Mouse (Mus musculus) right cerebral cortex, postnatal 14 days (tissue): ENCODE measurements around the gene Prex1.
A peak's percentile ranks its signal among the peaks of the same experiment; 100 is the strongest.

Source experiments
- DNase-seq: peaks from one replicate; pipeline ENCODE4 v3.0.0; 2022

The Prex1 gene

GRCm38 (mm10) chr2:166598453-166599155 is 115.0 kb downstream of the Prex1 start:
- DNase-seq: no peak

GRCm38 (mm10) chr2:166597763-166598162 is 115.9 kb downstream of the Prex1 start:
- no peak for DNase-seq

GRCm38 (mm10) chr2:166592034-166592912 is 121.4 kb downstream of the Prex1 start:
- peak; percentile 81 for DNase-seq

- no peak for DNase-seq
Measured at GRCm38 (mm10) chr2:166584491-166584890, 129.1 kb downstream of the Prex1 start.

- no peak for DNase-seq
Measured at GRCm38 (mm10) chr2:166583292-166583691, 130.3 kb downstream of the Prex1 start.

GRCm38 (mm10) chr2:166581881-166582583 is 131.6 kb downstream of the Prex1 start:
- DNase-seq: peak; percentile 39

- no peak for DNase-seq
Measured at GRCm38 (mm10) chr2:166579793-166580192, 133.8 kb downstream of the Prex1 start.

GRCm38 (mm10) chr2:166579361-166579760 is 134.3 kb downstream of the Prex1 start:
- DNase-seq: no peak

GRCm38 (mm10) chr2:166575419-166575818 is 138.2 kb downstream of the Prex1 start:
- DNase-seq: no peak

GRCm38 (mm10) chr2:166574934-166575333 is 138.7 kb downstream of the Prex1 start:
- peak; percentile 68 for DNase-seq

- DNase-seq: no peak
Measured at GRCm38 (mm10) chr2:166573621-166574020, 140.0 kb downstream of the Prex1 start.

GRCm38 (mm10) chr2:166572297-166572696 is 141.3 kb downstream of the Prex1 start:
- no peak for DNase-seq

GRCm38 (mm10) chr2:166569182-166569581 is 144.4 kb downstream of the Prex1 start:
- no peak for DNase-seq

- no peak for DNase-seq
Measured at GRCm38 (mm10) chr2:166565503-166565902, 148.1 kb downstream of the Prex1 start.

GRCm38 (mm10) chr2:166564455-166564854 is 149.2 kb downstream of the Prex1 start:
- peak; percentile 64 for DNase-seq

- peak; percentile 94 for DNase-seq
Measured at GRCm38 (mm10) chr2:166563890-166564289, 149.7 kb downstream of the Prex1 start.

GRCm38 (mm10) chr2:166563076-166563475 is 150.6 kb downstream of the Prex1 start:
- DNase-seq: no peak

GRCm38 (mm10) chr2:166561781-166562180 is 151.9 kb downstream of the Prex1 start:
- no peak for DNase-seq

- DNase-seq: no peak
Measured at GRCm38 (mm10) chr2:166560826-166561225, 152.8 kb downstream of the Prex1 start.

- no peak for DNase-seq
Measured at GRCm38 (mm10) chr2:166559531-166559930, 154.1 kb downstream of the Prex1 start.

- peak; percentile 61 for DNase-seq
Measured at GRCm38 (mm10) chr2:166555508-166555907, 158.1 kb downstream of the Prex1 start.

GRCm38 (mm10) chr2:166554169-166554505 is 159.5 kb downstream of the Prex1 start:
- no peak for DNase-seq

GRCm38 (mm10) chr2:166553502-166554168 is 160.0 kb downstream of the Prex1 start:
- no peak for DNase-seq
